Mouse (Mus musculus) brain, embryonic 14.5 days (tissue): Measurements from ENCODE around the gene Ttll11.

Experiments used
- CTCF ChIP-seq: fragments of 200-500 bp; IDR thresholded peaks from 2 replicates; pipeline ENCODE4 v1.5.1; 2012; ENCODE audit warnings: inconsistent platforms, mild to moderate bottlenecking, moderate library complexity, borderline replicate concordance; ENCODE audit not compliant: insufficient read depth, insufficient read length; ENCODE audit errors: extremely low read depth
- POLR2A ChIP-seq: fragments of 200-500 bp; IDR thresholded peaks from 2 replicates; pipeline ENCODE4 v1.6.1; 2012; ENCODE audit warnings: mild to moderate bottlenecking, inconsistent platforms, borderline replicate concordance; ENCODE audit not compliant: poor library complexity, insufficient read depth, insufficient read length, severe bottlenecking; ENCODE audit errors: extremely low read depth

GRCm38 (mm10) chr2:35747371-35748035 lies 232.2 kb downstream of the Ttll11 start:
- TF ChIP-seq POLR2A: no peak
- no peak for TF ChIP-seq CTCF
